Mouse (Mus musculus) adrenal gland, adult 2 months (tissue): ENCODE measurements at regions not wholly inside any gene's neighbourhood (a gene's known extent, or its start where the extent isn't known, plus 50 kb on each side); places are given as distances from the start of the nearest gene placed in this dataset.

Experiments used
- DNase-seq: peaks from one replicate; pipeline ENCODE4 v3.0.0; 2021

DNA sequence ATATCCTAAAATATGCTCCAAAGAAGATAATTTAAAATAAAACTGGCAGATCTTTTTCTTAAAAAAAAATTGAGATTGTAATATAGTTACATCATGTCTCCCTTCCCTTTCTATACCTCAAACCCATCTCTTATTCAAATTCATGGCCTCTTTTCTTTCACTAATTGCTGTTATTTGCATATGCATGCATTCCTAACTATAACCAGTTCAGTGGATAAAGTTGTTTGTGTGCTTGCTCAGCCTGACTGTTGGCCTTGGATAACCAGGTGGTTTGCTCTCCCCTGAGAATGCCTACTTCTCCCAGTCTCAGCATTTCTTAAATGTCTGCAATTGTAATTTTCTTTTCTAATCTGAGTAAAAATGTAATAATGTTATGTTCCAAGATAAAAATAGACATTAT lies 2154.8 kb downstream of the 4930444P10Rik start:
- DNase-seq = no peak

DNA sequence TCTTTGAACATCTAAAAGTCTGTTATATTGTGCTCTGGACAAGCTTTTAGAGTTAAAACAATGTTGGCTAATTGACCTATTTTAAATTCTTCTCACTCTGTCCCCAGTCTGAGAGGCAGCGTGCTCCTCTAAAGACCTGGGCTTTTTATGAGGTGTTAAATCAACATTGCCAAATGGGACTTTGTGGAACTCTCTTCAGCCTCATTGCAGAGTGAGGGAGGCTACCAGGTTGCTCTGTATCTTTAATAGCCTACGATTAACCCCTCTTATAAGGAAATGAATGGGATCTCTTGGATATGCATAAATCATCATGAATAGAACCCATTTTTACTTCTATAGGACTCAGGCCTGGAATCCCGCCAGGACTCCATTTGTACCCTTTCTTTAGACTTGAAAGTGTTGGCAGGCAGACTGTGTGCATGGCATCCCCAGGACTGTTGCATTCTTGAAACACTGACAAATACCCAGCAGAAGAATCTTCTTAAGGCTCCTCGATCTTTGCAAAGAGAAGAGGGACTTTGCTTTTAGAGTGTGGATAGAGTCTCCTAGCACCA lies 2157.1 kb downstream of the 4930444P10Rik start:
- no peak for DNase-seq

DNA sequence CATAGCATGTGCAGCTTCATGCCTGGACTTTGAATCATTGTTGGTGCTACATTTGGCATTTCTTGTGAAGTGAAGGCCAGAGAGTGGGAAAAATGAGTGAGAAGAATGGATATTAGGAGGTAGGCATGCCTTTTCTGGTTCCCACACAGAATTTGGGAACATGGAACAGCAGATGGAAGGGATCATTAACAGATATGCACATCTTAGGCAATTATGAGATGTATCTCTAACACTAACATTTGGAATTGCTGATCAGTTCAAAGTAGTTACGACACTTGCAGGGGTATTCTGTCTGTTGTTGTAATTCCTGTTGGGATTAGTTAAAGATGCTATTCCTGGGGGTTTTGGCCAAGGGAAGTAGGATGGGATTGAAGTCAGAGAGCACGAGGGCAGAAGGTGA lies 2164.4 kb downstream of the 4930444P10Rik start:
- DNase-seq = no peak

DNA sequence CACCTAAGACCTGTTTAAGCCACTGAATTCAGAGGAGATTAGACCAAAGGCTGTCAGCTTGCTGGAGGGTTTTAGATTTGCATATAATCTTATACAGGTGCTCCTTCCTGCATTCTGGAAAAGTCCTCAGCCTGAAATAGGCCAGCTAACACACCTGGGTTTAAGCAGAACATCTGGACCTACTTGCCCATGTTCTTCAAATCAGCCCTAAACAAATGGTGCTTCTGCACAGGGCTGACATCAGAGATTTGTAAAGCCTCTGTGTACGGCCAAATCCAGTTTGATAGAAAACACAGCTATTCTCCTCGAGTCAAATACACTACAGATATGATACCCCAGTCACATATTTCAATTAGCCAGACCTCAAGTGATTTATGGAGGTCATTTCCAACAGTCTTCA lies 2165.2 kb downstream of the 4930444P10Rik start:
- DNase-seq = no peak

DNA sequence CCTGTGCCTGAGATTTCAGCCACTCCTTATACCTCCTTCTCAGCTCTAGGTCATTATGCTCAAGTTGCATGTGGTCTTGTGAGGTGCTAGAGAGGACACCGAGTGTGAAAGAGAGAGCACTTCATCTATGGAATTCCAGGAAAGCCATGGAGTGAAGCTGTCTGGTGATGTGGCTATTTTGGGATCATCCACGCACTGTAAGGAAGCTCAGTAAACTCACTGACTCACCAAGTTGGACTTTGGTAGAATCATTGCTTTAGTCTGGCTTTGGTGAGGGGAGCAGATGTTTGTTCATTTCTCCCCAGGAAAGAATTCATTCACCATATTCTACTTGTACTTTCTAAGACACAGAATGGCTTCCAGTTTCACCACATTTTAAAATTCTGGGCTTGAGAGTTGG lies 2167.1 kb downstream of the 4930444P10Rik start:
- DNase-seq = no peak

DNA sequence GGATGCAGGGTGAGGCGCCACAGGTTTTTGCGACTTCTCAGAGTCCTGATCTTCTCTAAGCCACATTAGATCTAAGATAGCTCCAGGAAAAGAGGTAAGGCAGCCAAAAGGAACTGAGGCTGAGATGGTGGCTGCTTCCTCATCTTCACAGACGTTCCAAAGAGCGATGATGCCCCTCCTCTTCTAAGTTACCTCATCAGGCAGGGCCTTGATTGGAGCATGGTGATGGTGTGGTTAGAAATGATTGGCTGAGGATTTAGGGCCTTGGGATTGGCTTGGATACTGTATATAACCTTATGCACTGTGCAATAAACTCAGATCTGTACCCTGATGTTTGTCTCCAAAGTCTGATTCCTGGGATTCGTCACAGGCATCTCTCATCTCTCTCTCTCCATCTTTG lies 2177.9 kb downstream of the 4930444P10Rik start:
- no peak for DNase-seq

DNA sequence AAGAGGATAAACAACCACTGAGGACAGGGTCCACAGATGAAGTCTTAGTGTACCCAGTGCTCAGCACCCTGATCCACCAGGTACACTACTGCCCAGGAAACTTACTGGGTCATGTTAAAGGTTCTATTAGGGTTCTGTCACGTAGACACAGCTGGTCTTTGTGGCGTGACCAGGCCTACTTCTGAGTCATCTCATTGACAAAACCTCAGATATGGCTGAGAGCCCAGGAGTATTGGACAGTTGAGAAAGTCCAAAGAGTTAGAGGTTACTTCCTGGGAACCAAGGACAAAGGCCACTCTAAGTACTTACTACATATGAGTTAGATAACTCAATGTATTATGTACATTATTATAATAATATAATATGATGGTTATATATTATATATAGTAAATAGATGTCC lies 2214.0 kb downstream of the 4930444P10Rik start:
- peak; percentile 57 for DNase-seq

DNA sequence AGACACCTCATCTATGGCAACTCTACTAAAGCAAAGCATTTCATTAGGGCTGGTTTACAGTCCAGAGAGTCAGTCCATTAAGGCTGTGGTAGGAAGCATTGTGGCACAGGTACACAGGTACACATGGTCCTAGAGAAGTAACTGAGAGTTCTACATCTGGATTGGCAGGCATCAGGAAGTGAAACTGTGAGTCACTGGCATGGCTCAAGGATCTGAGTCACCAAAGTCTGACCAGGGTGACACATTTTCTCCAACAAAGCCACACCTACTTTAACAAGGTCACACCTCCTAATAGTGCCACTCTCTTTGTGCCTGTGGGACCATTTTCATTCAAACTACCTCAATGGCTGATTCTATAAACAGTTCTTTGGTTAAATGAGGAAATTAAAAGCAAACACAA lies 2219.2 kb downstream of the 4930444P10Rik start:
- peak; percentile 17 for DNase-seq

DNA sequence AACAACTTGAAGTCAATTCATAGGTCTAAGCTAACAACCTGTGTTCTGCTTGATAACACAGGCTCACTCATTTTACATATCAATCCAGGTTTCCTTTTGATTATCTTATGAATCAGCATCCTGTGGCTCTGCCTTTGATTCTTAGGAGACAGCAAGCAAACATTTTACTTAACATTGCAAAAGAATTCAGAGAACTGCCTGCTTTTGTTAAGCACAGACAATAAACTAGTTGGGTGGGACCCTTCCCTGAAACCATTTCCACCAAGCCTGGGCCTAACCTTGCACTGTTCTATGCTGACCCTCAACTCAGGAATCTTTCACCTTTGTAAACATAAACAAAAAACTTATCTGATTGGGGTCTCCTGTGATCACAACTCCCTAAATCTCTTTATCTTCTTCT lies 2220.6 kb downstream of the 4930444P10Rik start:
- no peak for DNase-seq

DNA sequence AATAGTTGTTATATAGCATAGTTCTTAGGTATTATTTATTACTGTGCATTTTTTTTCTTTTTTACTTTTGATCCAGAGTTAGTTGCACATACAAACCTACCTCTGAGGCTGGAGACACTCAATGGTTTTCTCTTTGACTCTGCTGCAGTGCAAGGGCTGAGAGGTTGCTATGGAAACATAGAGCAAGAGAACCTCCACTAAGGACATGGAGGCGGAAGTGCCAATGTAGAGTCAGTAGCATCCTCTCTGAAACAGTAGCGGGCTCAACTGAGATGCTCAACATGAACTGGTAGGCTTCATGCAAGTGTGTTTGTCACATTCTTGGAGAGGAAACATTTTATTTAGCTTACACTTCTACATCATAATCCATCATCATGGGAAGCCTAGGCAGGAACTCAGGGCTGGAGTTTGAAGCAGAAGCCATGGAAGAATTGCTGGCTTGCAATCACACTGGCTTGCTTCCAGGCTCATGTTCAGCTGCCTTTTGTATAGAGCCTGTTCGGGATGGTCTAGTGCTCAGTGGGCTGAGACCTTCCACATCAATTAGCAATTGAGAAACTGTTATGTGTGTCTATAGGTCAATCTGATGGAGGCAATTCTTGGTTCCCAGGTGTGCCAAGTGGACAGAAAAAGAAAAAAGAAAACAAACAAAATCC lies 2222.4 kb downstream of the 4930444P10Rik start:
- DNase-seq = no peak

DNA sequence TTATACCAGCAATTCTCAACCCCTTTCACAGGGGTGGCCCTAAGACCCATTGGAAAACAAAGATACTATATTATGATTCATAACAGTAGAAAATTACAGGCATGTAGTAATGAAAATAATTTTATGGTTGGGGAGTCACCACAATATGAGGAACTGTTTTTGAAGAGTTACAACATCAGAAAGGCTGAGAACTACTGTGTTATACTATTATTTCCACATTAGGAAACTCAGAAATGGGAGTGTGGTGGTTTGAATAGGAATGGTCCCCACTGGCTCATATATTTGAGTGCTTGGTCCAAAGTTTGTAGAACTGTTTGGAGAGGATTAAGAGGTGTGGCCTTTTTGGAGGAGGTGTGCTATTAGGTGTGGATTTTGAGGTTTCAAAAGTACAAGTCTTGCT lies 2227.4 kb downstream of the 4930444P10Rik start:
- no peak for DNase-seq

DNA sequence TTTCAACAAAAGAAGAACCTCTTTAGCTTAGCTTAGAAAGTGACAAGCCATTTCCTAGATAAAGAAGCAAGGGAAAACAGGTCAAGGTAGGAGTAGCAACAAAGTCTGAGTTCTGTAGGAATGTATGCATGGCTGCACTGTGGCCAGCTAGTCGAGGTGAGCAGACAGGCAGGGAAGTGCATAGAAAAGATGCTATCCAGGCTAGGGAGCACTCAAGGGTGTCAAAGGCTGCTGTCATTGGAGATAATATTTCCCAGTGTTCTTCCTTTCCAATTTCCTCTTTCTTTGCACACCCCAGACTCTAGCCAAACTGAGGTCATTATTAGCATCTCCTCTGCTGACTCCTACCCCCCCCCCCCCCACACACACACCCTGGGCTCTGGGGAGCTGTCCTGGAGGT lies 2229.4 kb downstream of the 4930444P10Rik start:
- no peak for DNase-seq

DNA sequence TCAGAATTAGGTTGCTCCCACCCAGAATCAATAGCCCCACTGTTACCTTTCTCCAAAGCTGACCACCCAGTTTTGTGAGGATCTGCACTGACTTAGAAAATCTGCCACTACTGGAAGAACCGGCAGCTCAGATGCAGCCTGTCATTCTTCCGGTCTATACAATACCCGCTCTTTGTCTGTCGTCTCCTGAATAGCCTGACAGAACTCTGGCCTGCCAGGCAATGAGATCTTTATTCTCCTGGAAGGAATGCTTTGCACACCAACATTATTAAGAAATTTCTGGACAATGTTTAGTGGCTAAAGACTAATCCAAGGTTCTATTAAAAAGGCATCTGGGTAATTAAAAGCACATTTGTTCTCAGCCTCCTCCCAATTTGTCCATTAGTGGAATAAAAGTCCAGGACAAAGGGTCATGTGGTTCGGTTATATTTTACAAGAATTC lies 2232.0 kb downstream of the 4930444P10Rik start:
- no peak for DNase-seq

DNA sequence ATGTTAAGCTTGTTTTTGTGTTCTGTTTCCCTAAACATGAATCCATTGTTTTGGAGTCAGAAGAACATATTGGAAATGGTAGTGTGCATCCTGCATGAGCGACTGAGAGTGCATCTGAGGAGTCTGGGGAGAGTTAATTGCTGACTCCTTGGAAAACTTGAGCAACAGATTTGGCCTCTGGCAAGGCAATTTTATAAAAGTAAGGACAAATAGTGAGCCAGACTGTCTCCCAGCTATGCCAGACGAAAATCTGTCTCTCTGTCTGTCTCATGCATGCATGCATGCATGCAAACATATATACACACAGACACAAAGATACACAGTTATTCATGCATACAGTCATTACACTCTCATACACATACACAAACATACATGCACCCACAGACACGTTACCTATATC lies 2232.7 kb downstream of the 4930444P10Rik start:
- DNase-seq = no peak

DNA sequence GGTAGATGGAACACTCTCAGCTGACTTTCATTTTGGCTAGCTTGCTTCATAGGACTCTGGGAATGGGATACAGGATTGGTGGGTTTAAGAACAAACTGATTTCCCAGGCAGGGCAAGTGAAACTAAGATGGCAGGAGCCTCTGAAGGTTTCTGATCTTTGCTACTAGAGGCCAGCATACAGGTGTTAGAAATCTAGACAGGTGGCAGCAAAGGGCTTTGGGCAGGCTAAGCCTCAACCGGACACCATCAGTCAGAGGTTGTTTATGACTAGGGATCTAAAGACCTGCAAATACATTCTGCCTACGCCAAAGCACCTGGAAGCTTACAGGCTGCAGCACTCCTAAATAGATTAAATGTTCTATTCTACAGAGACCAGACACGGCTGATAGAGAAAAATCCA lies 2233.4 kb downstream of the 4930444P10Rik start:
- no peak for DNase-seq

DNA sequence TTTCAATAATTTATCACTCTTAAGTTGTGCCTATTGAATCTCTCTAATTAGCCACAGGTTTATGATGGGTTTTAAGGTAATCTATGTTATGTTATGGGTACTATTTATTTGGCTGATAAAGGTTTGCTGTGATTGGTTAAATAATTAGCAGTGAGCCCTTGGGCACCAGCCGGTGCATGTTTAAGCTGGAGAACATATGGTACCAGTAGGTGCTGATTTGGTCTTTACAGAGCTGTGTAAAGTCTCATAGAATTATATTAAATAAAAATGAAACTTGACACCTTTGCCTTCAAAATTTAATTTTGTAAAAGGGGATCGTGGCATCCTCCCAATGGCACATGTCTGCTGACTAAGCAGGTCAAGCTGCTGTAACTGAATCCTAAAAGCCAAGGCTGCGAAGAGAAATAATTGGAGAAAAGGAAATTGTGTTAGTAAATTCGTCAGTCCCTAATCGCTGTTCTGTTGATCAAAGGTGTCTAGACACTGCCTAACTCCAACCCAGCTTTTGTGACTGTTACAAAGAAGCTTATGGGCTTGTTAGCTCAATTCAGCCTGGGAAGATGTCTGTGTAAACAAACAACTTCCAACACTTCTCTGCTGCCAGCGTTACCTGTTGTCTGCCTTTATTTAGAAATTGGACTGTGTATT lies 2234.6 kb downstream of the 4930444P10Rik start:
- DNase-seq = no peak

DNA sequence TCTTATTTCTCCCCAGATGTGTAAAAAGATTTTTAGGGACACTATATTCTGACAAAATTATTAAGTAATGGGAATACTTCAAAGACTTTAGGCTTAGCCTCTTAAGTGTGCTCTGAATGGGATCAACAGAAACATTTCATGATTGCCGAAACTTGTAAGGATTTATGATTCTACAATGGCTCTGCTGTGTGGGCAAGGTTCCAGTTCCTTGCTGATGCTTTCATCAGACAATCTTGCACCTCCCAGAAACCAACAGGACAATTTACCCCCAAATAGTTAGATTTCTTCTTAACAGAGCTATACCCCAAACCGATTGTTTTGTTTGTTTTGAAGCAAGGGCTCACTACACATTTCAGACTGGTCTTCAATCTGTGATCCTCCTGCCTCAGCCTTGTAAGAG lies 2236.1 kb downstream of the 4930444P10Rik start:
- DNase-seq = no peak

DNA sequence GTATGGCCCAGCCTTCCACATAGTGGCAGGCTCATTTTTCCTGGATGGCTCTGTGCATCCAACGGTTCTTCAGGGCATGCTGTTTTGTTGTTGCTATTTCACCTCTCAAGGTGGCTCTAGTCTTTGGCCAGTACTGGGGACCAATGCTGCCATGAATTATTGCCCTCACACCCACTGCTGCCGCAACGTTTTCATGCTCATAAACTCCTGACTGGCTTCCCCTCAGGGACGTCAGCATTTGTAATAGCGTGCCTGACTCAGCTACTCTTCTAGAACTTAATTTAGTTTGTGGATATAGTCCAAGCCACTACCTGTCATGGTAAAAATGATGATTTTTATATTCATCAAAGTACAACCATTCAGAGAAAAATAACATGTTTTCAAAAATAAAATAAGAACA lies 2242.0 kb downstream of the 4930444P10Rik start:
- DNase-seq = no peak

DNA sequence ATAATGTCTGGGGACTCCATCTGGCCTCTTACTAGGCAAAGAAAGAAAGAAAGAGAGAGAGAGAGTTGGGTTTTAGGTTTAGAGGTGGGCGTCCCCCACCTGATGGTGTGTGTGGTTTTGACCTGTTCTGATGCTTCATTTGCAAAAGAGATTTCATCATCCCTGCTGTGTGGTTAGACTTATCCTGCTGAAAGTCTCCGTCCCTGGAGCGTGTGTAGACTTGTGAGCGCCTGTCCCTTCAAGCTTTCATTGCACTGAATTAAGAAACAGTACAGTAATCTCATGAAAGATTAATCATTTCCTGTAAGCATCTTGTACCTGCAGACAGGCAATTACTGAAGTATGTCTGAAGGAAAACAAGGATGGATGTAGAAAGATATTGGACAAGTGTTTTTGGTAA lies 2244.1 kb downstream of the 4930444P10Rik start:
- DNase-seq = no peak

DNA sequence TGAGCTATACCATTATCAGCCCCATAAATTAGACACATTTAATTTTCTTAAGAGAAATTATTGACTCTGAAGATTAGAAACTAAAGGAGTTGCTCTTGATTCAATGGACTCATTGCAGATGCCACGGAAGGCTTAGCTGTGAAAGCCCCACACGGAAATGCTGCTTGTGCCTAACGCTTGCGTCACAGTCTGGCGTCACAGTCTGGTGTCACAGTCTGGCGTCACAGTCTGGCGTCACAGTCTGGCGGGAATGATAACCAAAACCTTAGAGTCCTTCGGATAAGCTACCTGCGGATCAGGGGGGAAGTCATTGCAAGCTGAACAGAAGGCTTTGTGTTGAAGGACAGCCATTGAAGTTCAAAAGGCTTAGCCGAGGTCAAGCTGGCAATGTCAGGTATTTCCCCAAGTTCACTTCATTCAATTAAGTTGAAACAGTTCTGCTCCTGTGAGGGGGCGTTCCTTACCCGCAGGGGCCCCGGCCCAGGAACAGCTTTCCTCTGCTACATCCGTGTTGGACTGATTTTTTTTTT lies 2246.7 kb downstream of the 4930444P10Rik start:
- DNase-seq = no peak

DNA sequence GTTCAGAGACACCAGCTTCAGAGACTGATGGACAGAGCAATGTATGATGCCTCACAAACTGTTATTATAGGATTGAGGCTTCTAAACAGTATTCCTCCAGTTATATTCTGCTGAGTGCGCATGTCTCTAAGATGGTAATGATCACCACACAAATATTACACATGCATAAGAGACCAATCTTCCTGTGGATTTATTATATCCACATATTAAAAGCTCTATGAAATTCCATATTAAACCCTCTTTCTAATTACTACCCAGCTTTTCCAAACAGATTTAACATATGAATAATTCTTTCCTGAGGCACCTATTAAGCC lies 2252.9 kb downstream of the 4930444P10Rik start:
- DNase-seq = no peak

DNA sequence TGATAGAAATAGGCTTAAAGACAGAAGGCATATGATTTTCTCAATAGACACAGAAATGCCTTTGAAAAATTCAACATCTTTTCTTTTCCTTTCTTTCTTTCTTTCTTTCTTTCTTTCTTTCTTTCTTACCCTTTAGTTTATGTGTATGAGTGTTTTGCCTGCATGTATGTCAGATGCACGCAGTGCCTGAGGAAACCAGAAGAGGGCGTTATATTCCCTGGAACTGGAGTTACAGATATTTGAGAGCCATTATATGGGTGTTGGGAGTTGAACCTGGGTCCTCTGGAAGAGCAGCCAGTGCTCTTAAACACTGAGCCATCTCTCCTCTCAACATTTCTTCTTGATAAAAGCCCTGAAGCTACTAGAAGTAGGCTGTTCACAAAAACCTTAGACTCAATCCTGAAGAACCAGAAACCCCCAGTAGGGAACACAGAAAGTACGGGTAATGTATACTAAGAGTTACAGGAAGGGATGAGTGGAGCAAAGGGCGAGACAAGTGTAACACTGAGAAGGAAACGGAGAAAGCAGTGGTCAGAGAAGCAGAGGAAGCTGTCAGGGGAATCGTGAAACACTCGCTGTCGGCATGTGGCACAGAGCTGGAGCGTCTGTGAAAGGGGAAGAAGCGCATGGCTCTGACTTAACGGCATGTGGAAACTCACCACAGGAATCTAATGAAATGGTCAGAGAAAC lies 2253.4 kb downstream of the 4930444P10Rik start:
- no peak for DNase-seq
